Mouse (Mus musculus) left cerebral cortex, adult 2 months (tissue): ENCODE measurements around the gene Ndn. TPM values are rescaled to one million over a fixed set of nuclear protein-coding genes. Genes with fewer than 3 reads are reported as not detected.

ENCODE experiments used
- DNase-seq, 2 experiments: peaks; one replicate each; pipeline ENCODE4 v3.0.0; 2021 to 2022; ENCODE audit warnings: low spot score in 2 of 2, mixed read lengths in 1 of 2; ENCODE audit errors: extremely low spot score in 1 of 2
- H3K27ac ChIP-seq: fragments of 200-600 bp; 2 replicates; pipeline ENCODE4 v1.8.1; 2022
- H3K4me3 ChIP-seq: fragments of 200-600 bp; 2 replicates; pipeline ENCODE4 v1.8.1; 2022
- CTCF ChIP-seq: fragments of 200-600 bp; IDR thresholded peaks from 2 replicates; pipeline ENCODE4 v1.8.1; 2022; ENCODE audit warnings: antibody characterized with exemption, mild to moderate bottlenecking, moderate library complexity
- intact Hi-C: fragments of 180-260 bp; cut with DNase I; formaldehyde crosslinking; loops from one replicate; pipeline ENCODE4 v1.15.1; 2025
- total RNA-seq, 2 experiments: library from RNA; stranded (reverse); gene quantifications; 2 replicates each; pipeline ENCODE4 v1.2.3; 2021

Ndn gene
- total RNA-seq, 2 experiments from 2014 or later: 112 to 117 TPM

DNA sequence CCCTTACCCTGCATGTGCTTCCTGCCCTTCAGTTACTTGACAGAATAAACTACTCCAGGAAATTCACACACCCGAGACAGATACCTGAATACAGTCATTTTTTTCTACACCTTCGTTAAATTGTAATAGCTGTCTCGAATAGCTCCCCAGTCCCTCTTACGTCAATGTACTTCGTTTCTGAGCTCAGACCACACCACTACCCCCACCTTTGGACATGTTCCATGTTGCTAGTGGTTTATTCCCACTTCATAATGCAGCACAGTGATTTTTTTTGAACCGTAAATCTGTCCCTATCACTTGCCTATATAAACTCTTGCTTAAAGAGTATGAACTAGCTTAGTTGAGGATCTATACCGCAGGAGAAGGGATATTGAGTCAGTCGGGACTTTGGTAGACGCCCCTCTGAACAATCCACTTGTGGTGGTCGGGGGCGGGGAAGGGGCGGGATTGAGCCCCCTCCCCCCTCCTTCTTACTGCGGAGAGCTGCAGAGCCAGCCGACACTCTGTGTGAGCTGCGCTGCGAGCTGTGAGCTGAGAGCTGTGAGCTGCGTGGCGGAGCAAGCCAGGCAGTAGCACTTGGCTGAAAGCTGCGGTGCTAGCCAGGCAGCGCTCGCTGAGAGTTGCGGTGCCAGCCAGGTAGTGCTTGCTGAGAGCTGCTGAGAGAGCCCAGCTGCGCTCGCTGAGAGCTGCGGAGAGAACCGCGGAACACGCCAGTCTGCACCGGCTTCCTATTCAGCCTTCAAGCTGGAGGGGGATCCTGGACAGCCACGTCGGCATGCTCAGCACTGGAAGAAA is 30.3 kb downstream of the Ndn start, which contains the start of gene Magel2:
TSS of gene Magel2 (plus strand) at position 501 of the 795 bp plus-strand sequence.
- TF ChIP-seq CTCF: no peak; the same call in 1 of the 2 replicates
- intact Hi-C loops: no loop called here
- Histone ChIP-seq H3K4me3 (peak within 1 kb of the TSS; percentile 25; the same call in 1 of the 2 replicates), H3K27ac (no peak within 1 kb of the TSS)
- DNase-seq: peak; percentile 21 to 38

DNA sequence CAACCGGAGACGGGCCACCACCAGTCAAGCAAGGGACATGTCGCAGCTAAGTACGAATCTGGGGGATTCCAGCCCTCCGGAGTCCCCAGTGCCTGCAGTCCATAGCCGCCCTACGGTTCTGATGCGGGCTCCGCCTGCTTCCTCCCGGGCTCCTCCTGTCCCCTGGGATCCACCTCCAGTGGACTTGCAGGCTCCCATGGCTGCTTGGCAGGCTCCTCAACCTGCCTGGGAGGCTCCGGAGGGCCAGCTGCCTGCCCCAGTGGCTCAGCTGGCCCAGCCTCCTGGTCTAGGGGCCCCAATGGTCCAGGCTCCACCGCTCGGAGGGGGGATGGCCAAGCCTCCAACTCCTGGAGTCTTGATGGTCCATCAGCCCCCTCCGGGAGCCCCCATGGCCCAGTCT is 30.9 kb downstream of the Ndn start:
- DNase-seq: no peak
- TF ChIP-seq CTCF: no peak
- intact Hi-C loops: no loop called here
- Histone ChIP-seq H3K4me3 (peak overlapping the region; percentile 25; the same call in 1 of the 2 replicates), H3K27ac (no peak overlapping the region)

DNA sequence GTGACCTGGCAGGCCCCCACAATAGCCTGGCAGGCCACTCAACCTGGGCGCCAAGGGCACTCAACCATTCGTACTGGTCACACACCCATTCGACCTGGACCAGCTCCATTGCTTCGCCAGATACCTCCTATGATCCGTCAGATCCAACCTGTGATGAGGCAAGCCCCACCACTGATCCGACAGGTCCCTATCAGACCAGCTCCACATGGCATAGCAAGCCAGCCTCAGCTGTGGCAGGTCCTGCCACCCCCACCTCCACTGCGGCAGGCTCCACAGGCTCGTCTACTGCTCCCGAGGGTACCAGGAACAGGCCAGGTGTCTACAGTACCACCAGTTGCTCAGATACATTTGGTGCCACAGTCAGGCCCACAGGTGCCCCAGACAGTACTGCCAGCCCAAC is 32.2 kb downstream of the Ndn start:
- intact Hi-C loops: no loop called here
- no peak for DNase-seq
- no peak overlapping the region for H3K4me3 ChIP-seq
- no peak overlapping the region for H3K27ac ChIP-seq
- TF ChIP-seq CTCF: no peak

DNA sequence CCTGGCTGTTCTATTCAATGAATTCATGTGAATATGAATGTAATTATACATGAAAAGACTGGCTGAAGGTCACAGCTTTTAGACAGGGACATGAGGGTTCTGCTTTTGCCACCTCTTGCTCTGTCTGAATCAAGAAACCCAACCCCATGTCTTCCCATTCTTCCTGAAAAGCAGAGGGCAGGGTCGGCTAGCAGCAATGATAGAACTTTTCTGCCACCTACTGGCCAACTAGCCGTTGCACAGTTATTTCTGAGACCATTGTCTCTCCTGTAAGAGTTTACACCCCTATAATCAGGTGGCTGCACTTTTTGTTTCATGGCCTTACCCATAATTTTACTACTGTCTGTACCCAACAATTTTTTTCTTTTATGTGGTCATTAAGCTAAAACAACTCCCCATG is 36.0 kb downstream of the Ndn start:
- no peak overlapping the region for H3K27ac ChIP-seq
- DNase-seq: peak in 1 of 2 experiments; percentile 14
- peak; percentile 68 for TF ChIP-seq CTCF
- intact Hi-C loops: no loop called here
- no peak overlapping the region for H3K4me3 ChIP-seq

DNA sequence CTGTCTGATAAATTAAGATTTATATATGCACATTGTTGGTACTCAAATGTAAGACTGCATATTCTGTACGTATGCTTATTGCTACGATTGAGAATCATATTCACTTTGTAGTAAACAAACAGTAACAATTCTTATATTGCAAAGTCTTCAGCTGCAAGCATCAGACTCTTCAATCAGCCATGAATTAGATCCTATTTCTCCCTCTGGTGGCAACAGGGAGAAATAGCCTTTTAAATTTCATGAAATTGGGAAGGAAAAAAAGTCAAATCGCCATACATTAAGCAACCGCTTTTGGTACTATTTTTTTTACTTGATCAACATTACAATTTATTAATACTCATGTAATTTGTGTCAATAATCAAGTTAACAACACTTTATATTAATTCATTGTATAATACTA is 41.9 kb downstream of the Ndn start:
- intact Hi-C loops: no loop called here
- TF ChIP-seq CTCF: peak; percentile 54

DNA sequence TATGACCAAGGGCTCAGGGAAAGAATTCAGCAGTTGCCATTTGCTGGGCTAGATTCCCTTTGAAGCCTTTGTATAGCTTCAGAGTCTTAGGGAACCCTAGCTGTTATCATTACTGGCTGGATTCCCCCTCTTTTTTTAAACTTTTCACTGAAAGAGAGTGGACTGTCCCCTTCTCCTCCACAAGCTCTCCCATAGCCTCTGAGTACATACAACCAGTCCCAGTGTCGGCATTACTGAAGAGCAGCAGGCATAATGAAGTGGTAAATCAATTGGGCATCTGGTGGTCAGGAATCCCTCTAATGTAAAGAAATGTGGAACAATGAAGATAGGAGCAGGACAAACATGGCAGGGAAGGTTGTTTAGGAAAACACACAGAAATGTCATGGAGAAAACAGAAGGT is 45.8 kb downstream of the Ndn start:
- TF ChIP-seq CTCF: no peak
- DNase-seq: no peak
- Histone ChIP-seq H3K4me3 (no peak overlapping the region), H3K27ac (no peak overlapping the region)
- intact Hi-C loops: no loop called here

More for the DNA sequence above, 41.9 kb downstream of the Ndn start:
- Histone ChIP-seq H3K4me3 (no peak overlapping the region), H3K27ac (no peak overlapping the region)
- DNase-seq: no peak

Other genes starting within 250 kb of the Ndn start
- gene Magel2, start 30.4 kb downstream of the Ndn start, total RNA-seq: 1 to 10 TPM; 1.4 to 3.5 TPM
- gene Mkrn3, start 73.6 kb downstream of the Ndn start, total RNA-seq: under 1 TPM; 0.48 to 0.75 TPM
- gene Peg12, start 117.9 kb downstream of the Ndn start, total RNA-seq: under 1 TPM; 0.26 to 0.29 TPM